Mouse (Mus musculus): ENCODE results near the gene Rrbp1.

DNA sequence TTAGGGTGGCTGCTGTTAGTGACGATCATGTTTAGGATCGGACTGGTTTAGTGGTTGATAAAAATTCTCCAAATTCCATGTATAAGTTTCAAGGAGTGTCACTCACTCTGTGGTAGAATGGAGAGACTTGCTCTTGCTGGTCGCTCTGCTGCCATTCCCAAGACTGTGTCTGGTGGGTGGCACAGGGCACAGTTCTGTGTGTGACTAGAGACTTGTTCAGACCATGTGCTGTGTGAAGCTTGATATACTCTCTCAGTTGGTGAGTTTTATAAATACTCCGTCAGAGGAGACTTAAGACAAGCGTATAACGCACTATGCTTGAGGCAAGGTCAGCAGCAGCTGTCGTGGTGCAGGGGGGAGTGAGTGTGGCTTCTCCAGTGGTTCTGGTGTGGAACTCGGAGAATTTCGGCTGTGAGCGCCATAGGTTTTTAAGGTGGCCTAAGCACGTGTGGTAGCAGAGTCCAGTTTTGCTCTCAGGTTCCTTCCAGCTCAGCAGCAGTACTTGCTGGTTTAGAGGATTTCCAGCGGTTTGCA, 78.7 kb downstream of the Rrbp1 start:
- no peak for TF ChIP-seq CTCF (IDR thresholded peaks at IDR 0.05; ENCODE audit: low read depth, low read length)
- TF ChIP-seq GATA1 (IDR thresholded peaks at IDR 0.05; ENCODE audit: borderline replicate concordance, low read length) = no peak
- no peak for TF ChIP-seq POLR2AphosphoS5 (IDR thresholded peaks at IDR 0.05; ENCODE audit: insufficient replicate concordance, low read depth, low read length)
- TF ChIP-seq TAL1 (conservative IDR thresholded peaks at IDR 0.05; ENCODE audit: low read depth, low read length) = no peak
- no peak for TF ChIP-seq GATA2 (IDR thresholded peaks at IDR 0.05; ENCODE audit: borderline replicate concordance, low read depth, low read length)
